In the genomic region with DNA sequence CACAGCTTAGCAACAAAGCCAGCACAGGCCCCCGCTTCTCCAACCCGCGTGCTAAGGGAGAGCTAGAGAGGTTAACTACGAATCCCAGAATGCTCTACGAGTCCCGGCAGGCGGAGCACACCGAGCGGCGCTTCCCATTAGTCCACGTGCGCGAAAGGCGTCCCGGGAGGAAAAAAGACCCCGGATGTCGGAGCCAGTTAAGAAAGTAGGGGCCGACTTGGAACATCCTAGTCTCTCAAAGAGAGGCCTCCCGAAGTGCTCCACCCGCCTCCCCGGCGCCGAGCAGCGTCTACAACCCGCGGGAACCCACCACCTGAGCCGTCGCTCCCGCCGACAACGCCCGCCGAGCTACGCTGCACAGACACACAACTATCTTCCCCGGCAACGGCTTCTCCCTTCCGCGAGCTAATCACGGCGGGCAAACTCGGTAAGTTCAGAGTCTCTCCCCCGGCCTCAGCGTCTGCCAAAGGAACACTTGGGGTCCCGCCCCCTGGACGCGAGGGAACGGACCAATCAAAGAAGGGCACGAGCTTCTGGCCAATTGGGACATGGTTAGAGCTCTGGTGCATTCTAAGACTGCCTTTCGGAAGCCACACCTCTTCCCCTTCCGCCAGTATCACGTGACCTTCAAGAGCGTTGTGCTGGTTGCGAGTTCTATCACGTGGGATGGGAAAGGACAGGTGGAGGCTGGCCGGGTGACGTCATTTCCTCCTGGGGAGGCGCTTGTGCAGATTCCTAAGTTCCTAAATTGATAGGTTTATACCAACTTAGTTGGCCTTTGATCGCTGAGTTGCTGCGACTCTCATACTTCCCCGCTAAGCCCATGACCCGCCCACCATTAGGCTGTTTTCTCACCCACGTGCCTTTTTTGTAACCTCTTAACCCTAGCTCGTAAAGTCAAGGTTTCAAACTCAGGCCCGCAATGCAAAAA, we compare ENCODE assay signal across 8 mouse cellular contexts. TPM values are rescaled to one million over a fixed set of nuclear protein-coding genes. Genes with fewer than 3 reads are reported as not detected.
DNase-seq lines count a peak whose midpoint lies in the region; ATAC-seq lines count a peak whose summit lies in the region.

A gene (plus strand): TSS at position 101 of the 931 bp plus-strand sequence.
A gene (minus strand): TSS at position 591 of the 931 bp plus-strand sequence.

- DNase-seq in T-cell, adult 2 months (ENCODE audit: low spot score): peak; percentile 98
- peak; percentile 92 to 95 for DNase-seq in cerebellum, postnatal 36 days
- peak; percentile 96 to 99 for DNase-seq in frontal cortex, postnatal 36 days (ENCODE audit: low spot score in 2 of 2)
- DNase-seq in left cerebral cortex, adult 11 months (ENCODE audit: low spot score): peak; percentile 99
- peak; percentile 96 to 99 for DNase-seq in lung, postnatal 4 days
- DNase-seq in retina, postnatal 7 days (ENCODE audit: low read depth, low spot score): peak; percentile 97
- peak; percentile 84 for DNase-seq in urinary bladder, adult 2 months (ENCODE audit: low spot score)

- H3K27me3 ChIP-seq in hindbrain, embryonic 15.5 days: no peaks in the 10 kb centered on the region

- H3K9me3 ChIP-seq in hindbrain, embryonic 15.5 days: no peaks in the 10 kb centered on the region

- WGBS in hindbrain, embryonic 15.5 days: under 1% methylated on average over 62 of the region's 64 CpGs

- H3K4me2 ChIP-seq in hindbrain, embryonic 15.5 days: peak within 1 kb of the TSS; percentile 76

- peaks cover 23% of the 10 kb centered on the region for H3K4me1 ChIP-seq in hindbrain, embryonic 15.5 days (replicated peaks)

- peak; percentile 98 for ATAC-seq in hindbrain, embryonic 15.5 days (ENCODE audit: low FRiP score, low read depth)

- H3K4me3 ChIP-seq in hindbrain, embryonic 15.5 days: peak within 1 kb of the TSS; percentile 88

- peak within 1 kb of the TSS; percentile 89 for H3K9ac ChIP-seq in hindbrain, embryonic 15.5 days

- H3K36me3 ChIP-seq in hindbrain, embryonic 15.5 days: peaks cover 21% of the 10 kb centered on the region

- peak within 1 kb of the TSS; percentile 97 for H3K27ac ChIP-seq in hindbrain, embryonic 15.5 days (replicated peaks)

RNA-seq across cellular contexts. Expression of the first gene that starts in this region (rescaled TPM):
- polyA plus RNA-seq in hindbrain, embryonic 15.5 days (2015; fragmentation: Nextera tagmentation; extraction: Ambion mirVana): 3.8 and 4.0 TPM in 2 replicates
- 11.1 and 12.0 TPM in 2 replicates for polyA plus RNA-seq in urinary bladder, adult 2 months (2012; rRNA removed)

RNA-seq across cellular contexts. Expression of the second gene that starts in this region (rescaled TPM):
- polyA plus RNA-seq in hindbrain, embryonic 15.5 days (2015; fragmentation: Nextera tagmentation; extraction: Ambion mirVana): 192 and 194 TPM in 2 replicates
- polyA plus RNA-seq in urinary bladder, adult 2 months (2012; rRNA removed): 114 and 140 TPM in 2 replicates

Comparison
In these comparisons a context has a peak if more than half of its experiments do, and no peak if none do; other contexts are left out.
1. Peak in every context shown above with its lines: DNase-seq, ATAC-seq, H3K4me3 ChIP-seq and H3K27ac ChIP-seq.